Mouse (Mus musculus): ENCODE results near the gene Fam171a2.

Fam171a2 gene

GRCm38 (mm10) chr11:102435754-102436470 is 11.6 kb downstream of the Fam171a2 start:
- no peak for DNase-seq (ENCODE audit: low read depth, low spot score)

- no peak for DNase-seq (ENCODE audit: low read depth, low spot score)
Observed at GRCm38 (mm10) chr11:102434816-102435705, 12.4 kb downstream of the Fam171a2 start.

- DNase-seq (ENCODE audit: low read depth, low spot score), result peak; percentile 86
Observed at GRCm38 (mm10) chr11:102434406-102434805, 13.1 kb downstream of the Fam171a2 start.

- no peak for DNase-seq (ENCODE audit: low read depth, low spot score)
Observed at GRCm38 (mm10) chr11:102433866-102434265, 13.6 kb downstream of the Fam171a2 start.

DNA sequence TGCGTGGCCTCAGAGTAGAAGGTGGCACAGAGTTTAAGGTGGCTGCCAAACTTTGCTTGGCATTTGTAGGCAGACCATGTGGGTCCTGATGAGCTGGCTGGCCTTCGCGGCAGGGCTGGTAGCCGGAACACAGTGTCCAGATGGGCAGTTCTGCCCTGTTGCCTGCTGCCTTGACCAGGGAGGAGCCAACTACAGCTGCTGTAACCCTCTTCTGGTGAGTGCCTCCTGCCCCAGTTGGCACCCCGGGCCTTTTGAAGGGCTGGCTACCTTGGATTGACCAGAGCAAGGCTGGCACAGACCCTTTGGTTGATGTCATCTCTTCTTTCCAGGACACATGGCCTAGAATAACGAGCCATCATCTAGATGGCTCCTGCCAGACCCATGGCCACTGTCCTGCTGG is 14.6 kb downstream of the Fam171a2 start:
- DNase-seq (ENCODE audit: low read depth, low spot score), result no peak

GRCm38 (mm10) chr11:102432115-102432843 is 15.2 kb downstream of the Fam171a2 start:
- DNase-seq (ENCODE audit: low read depth, low spot score), result no peak

- DNase-seq (ENCODE audit: low read depth, low spot score), result no peak
Observed at GRCm38 (mm10) chr11:102431728-102432114, 15.8 kb downstream of the Fam171a2 start.

- peak; percentile 64 for DNase-seq (ENCODE audit: low read depth, low spot score)
Observed at GRCm38 (mm10) chr11:102431018-102431645, 16.4 kb downstream of the Fam171a2 start.

- peak; percentile 77 for DNase-seq (ENCODE audit: low read depth, low spot score)
Observed at GRCm38 (mm10) chr11:102430121-102431017, 17.1 kb downstream of the Fam171a2 start, which contains the start of gene Grn. Grn (plus strand) TSS chr11:102430315.

DNA sequence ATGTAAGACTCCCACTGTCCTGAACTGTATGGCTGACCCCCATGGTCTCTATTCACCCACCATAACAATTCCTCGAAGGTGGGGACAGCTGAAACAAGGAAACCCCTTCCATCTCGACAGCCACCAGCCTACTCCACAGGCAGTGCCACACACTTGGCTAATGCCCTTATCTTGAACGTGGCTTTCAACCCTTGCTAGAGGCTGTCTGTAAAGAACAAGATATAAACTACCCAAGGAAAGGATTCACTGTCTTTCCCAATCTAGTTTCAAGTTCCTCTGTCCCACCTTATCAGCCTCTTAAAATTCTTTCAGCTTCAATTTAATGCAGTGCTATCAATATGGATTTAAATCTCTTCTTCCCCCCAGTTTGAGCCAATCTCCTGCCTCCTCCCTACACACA is 17.9 kb downstream of the Fam171a2 start:
- no peak for DNase-seq (ENCODE audit: low read depth, low spot score)

DNA sequence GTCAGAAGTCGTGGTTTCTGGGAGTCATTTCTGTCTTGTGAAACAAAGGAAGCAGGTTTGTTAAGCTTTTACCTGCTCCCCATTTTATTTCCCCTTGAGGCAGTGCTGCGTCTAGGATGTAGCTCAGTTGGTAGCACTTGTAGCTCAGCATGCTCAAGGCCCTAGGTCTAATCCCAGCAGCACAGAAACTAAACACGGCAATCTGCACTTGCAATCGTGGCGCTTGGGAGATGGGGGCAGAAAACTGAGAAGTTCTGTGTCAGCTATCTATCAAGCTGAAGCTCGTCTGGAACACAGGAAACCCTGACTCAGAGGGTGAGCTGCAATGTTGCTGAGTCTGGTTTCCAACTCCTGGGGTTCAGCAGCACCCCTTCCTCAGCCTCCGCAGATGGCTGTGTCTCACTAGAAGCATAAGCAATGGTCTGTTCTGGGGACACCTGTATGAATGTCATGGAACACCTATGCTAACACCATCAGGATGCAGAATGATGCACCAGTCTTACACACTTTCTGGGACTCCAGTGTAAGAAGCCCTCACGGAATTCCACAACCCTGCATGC is 18.4 kb downstream of the Fam171a2 start:
- DNase-seq (ENCODE audit: low read depth, low spot score), result no peak

DNA sequence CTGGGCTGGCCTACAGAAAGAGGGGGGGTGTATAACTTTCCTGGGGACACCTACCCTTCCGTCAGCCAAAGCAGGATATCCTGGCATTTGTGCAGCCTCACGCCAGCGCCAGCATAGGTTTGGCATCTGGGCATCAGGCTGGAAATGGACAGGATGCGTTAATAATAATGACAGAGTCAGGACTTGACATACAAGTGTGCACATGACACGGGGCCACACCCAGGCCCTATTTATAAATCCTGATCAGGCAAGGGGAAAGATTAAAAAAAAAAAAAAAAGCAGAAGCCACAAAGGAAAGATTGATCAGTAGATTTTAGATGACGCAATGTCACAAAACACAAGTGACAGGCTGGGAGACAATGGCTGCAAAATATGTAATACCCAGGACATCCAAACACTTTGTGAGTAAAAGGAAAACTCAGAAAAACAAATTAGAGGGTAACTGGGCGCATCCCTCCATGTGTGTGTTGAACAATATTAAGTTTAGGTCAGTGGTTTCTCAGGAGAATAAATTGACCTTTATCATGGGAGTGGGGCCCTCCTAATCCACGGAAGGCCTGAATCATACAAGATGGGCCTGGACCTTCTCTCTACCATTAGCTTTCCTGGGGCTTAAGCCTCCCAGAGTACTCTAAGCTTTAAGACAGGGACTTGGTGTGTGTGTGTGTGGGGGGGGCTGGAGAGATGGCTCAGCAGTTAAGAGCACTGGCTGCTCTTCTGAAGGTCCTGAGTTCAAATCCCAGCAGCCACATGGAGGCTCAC is 21.7 kb downstream of the Fam171a2 start:
- DNase-seq (ENCODE audit: low read depth, low spot score), result no peak

DNA sequence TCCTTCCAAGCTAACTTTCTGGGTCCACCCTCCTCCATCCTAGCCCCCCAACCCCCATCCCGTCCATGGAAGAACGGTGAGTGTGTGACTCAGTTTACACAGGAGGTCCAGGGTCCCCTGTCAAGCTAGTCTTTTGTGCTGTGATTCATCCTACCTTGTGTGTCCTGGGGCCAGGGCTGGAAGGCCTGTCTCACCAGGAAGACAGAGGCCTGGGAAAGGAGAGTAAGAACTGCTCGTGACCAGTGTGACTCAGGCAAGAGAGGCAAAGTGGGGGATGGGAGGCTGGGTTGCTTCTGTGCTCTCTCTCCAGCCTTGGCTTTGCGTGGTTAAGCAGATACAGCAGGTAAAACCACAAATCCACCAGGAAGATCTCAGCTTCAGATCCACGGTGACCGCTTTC is 22.8 kb downstream of the Fam171a2 start:
- DNase-seq (ENCODE audit: low read depth, low spot score), result no peak

GRCm38 (mm10) chr11:102421559-102421958 is 25.9 kb downstream of the Fam171a2 start:
- no peak for DNase-seq (ENCODE audit: low read depth, low spot score)

GRCm38 (mm10) chr11:102418887-102419286 is 28.6 kb downstream of the Fam171a2 start:
- DNase-seq (ENCODE audit: low read depth, low spot score), result no peak

- DNase-seq (ENCODE audit: low read depth, low spot score), result no peak
Observed at GRCm38 (mm10) chr11:102417160-102417559, 30.3 kb downstream of the Fam171a2 start.

GRCm38 (mm10) chr11:102415034-102415802 is 32.3 kb downstream of the Fam171a2 start:
- no peak for DNase-seq (ENCODE audit: low read depth, low spot score)

- no peak for DNase-seq (ENCODE audit: low read depth, low spot score)
Observed at GRCm38 (mm10) chr11:102413059-102413458, 34.4 kb downstream of the Fam171a2 start.

GRCm38 (mm10) chr11:102411704-102412103 is 35.8 kb downstream of the Fam171a2 start:
- DNase-seq (ENCODE audit: low read depth, low spot score), result peak; percentile 83

Data from retina, postnatal 7 days (tissue).